In genomic region chr19:47343422-47343821, GRCm38 (mm10) we compare ENCODE assay signal across 8 mouse cellular contexts.
DNase-seq lines count a peak whose midpoint lies in the region; ATAC-seq lines count a peak whose summit lies in the region.

No protein-coding gene starts in this region.

- no peaks in the 10 kb centered on the region for H3K9me3 ChIP-seq in intestine, embryonic 15.5 days
- no peaks in the 10 kb centered on the region for H3K9me3 ChIP-seq in midbrain, embryonic 13.5 days

- H3K36me3 ChIP-seq in intestine, embryonic 15.5 days = no peaks in the 10 kb centered on the region
- H3K36me3 ChIP-seq in midbrain, embryonic 13.5 days = no peaks in the 10 kb centered on the region

- peak overlapping the region; percentile 75 for H3K4me2 ChIP-seq in intestine, embryonic 15.5 days (replicated peaks)
- H3K4me2 ChIP-seq in midbrain, embryonic 13.5 days (replicated peaks) = peak overlapping the region; percentile 61

- H3K4me3 ChIP-seq in intestine, embryonic 15.5 days (replicated peaks) = peak overlapping the region; percentile 30
- peak overlapping the region; percentile 38 for H3K4me3 ChIP-seq in midbrain, embryonic 13.5 days (replicated peaks)

- H3K27ac ChIP-seq in intestine, embryonic 15.5 days = no peak overlapping the region
- H3K27ac ChIP-seq in midbrain, embryonic 13.5 days = no peak overlapping the region

- DNase-seq in cerebellum, postnatal 36 days = peak; percentile 20 to 44
- no peak for DNase-seq in cerebellum, adult 11 months
- DNase-seq in ovary, postnatal 36 days (ENCODE audit: low spot score) = peak; percentile 45
- DNase-seq in ovary, adult 18-20 months (ENCODE audit: low spot score) = no peak
- no peak for DNase-seq in spleen, adult 18-20 months
- no peak for DNase-seq in lung, postnatal 4 days

- peak; percentile 52; the same call in 1 of the 2 replicates for ATAC-seq in intestine, embryonic 15.5 days
- no peak for ATAC-seq in midbrain, embryonic 13.5 days

- peaks cover 19% of the 10 kb centered on the region for H3K4me1 ChIP-seq in intestine, embryonic 15.5 days (replicated peaks)
- H3K4me1 ChIP-seq in midbrain, embryonic 13.5 days (replicated peaks) = peaks cover 21% of the 10 kb centered on the region

- peaks cover 16% of the 10 kb centered on the region; the same call in 1 of the 2 replicates for H3K27me3 ChIP-seq in intestine, embryonic 15.5 days (replicated peaks)
- H3K27me3 ChIP-seq in midbrain, embryonic 13.5 days = peaks cover 67% of the 10 kb centered on the region

- 0 out of 2 replicates have a peak overlapping the region, but pooled peaks have one; percentile 39 for H3K9ac ChIP-seq in intestine, embryonic 15.5 days
- peak overlapping the region; percentile 51 for H3K9ac ChIP-seq in midbrain, embryonic 13.5 days (replicated peaks)

- under 1% methylated on average over 30 of the region's 39 CpGs for WGBS in intestine, embryonic 15.5 days
- under 1% methylated on average over 39 of the region's 39 CpGs for WGBS in midbrain, embryonic 13.5 days

Comparison
In these comparisons a context has a peak if more than half of its experiments do, and no peak if none do; other contexts are left out.
1. DNase-seq: peak in cerebellum, postnatal 36 days (2 of 2) and ovary, postnatal 36 days (single experiment); none in cerebellum, adult 11 months (single experiment), ovary, adult 18-20 months (single experiment), spleen, adult 18-20 months (0 of 2) and lung, postnatal 4 days (0 of 2).